Mouse (Mus musculus): ENCODE results near the gene Zic5. TPM values are rescaled to one million over a fixed set of nuclear protein-coding genes. Genes with fewer than 3 reads are reported as not detected.

Zic5 gene
- total and polyA plus RNA-seq, 3 experiments: not detected

DNA sequence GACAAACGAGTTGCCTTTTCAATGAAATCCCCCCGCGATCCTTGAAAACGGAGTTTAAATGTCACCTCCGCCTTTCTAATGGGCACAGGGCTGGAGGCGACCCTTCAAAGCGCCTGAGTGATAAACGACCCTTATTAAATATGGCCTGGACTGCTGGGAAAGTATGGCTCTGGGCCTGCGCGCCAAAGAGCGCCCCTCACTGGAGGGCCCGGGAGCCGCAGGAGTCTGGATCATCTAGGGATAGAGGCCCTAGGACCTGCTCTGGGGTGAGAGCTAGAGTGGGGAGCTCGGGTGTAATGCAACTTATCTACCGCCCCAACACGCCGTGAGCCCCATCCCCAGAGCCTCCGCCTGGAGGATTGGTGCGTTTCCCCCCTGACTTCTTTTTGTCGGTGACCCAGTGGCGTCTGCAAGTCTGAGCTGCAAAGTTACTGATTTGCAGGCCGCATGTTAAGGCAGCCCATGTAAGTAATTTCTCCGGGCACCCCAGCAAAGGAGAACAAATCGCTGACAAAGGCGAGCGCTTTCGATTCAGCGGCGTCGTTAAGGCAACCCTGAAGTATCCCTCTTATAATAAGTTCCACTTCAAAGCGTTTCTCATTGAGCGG lies 12.0 kb downstream of the Zic5 start:
- no peak for TF ChIP-seq EP300 (IDR thresholded peaks at IDR 0.05; ENCODE audit: insufficient read depth, low read depth, low read length)
- 0 out of 2 replicates have a peak, but pooled peaks have one; percentile 2 for TF ChIP-seq CTCF (IDR thresholded peaks at IDR 0.05)
- Histone ChIP-seq H3K9ac (ENCODE audit: low read depth, low read length) (no peak overlapping the region), H3K36me3 (ENCODE audit: control insufficient read depth, insufficient read depth, low read length) (no peaks in the 10 kb centered on the region), H3K4me3 (no peak overlapping the region), H3K79me2 (replicated peaks; ENCODE audit: control insufficient read depth, insufficient read depth, low read length) (no peaks in the 10 kb centered on the region), H3K27ac (no peak overlapping the region), H3K27me3 (ENCODE audit: control insufficient read depth, insufficient read depth, low read length) (peaks cover 17% of the 10 kb centered on the region), H3K4me1 (ENCODE audit: control insufficient read depth, insufficient read depth, low read length) (no peaks in the 10 kb centered on the region)
- WGBS: 19% methylated on average over 32 of the region's 32 CpGs
- DNase-seq: no peak
- intact Hi-C loops (cut with DNase I): no loop called here

DNA sequence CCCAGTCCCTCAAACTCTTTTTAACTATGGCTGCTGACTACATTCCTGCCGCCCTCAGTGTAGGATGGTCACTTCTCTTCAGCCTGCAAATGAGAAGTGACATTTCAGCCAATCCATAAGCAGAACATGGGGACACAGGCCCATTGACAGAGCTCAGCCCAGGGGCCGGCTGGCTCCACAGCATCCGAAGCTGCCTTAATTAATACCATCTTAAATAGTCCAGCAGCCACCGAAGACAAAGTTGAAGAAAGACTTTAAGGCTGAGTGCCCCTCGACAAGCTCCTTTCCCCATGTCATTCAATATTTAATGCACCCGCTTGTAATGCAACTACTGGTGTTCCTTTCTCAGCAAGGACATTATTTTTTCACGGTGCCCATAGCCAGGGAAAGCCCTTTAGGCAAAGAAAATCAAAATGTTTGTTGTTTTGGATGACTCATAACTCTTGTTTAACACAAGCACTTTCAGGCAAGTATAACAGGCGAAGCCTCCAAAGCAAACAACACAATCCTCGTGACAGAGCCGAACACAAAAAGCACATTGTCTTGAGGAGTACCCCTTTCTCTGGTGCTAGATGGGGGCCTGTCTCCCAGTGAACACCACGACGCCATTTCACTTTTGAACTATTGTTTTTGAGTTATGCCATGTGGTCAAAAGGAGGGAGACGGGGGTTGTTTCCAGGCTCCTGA lies 12.6 kb downstream of the Zic5 start:
- DNase-seq: no peak
- H3K27ac ChIP-seq: no peak overlapping the region
- TF ChIP-seq CTCF (IDR thresholded peaks at IDR 0.05) (no peak), EP300 (IDR thresholded peaks at IDR 0.05; ENCODE audit: insufficient read depth, low read depth, low read length) (no peak), POLR2A (IDR thresholded peaks at IDR 0.05; ENCODE audit: insufficient read depth, low read depth, low read length) (no peak)
- peaks cover 17% of the 10 kb centered on the region for H3K27me3 ChIP-seq (ENCODE audit: control insufficient read depth, insufficient read depth, low read length)
- intact Hi-C loops (cut with DNase I): no loop called here
- H3K4me1 ChIP-seq (ENCODE audit: control insufficient read depth, insufficient read depth, low read length): no peaks in the 10 kb centered on the region
- no peak overlapping the region for H3K4me3 ChIP-seq
- H3K36me3 ChIP-seq (ENCODE audit: control insufficient read depth, insufficient read depth, low read length): no peaks in the 10 kb centered on the region
- 63% methylated on average over 13 of the region's 13 CpGs for WGBS
- H3K9ac ChIP-seq (ENCODE audit: low read depth, low read length): no peak overlapping the region
- H3K79me2 ChIP-seq (replicated peaks; ENCODE audit: control insufficient read depth, insufficient read depth, low read length): no peaks in the 10 kb centered on the region

DNA sequence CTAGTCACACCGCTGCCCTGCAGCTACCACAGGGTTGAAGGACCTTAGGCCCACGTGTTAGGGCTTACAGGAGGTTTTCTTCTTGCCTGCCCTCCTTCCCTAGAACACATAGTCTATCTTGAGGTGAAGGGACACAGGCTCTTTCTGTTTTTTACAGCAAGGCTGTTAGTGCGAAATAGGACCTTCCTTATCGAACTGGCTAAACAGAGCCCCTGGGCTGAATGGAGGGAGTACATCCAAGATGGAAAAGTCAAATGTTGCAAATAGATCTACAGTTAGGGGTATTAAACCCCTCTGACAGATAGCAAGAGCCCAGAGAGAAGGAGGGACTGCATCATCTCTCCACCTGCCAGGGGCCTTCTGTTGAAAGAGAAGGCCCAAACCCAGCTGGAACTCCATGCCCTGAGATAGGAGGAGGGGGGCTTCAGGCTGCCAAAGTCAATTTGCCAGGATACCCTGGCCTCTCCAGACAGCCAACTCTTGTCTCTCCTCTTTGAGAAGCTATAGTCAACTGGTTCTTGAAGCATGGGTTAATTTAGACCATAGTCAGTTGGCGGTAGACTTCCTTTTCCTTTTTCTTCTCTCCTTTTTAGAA lies 13.8 kb downstream of the Zic5 start:
- no peak overlapping the region for H3K4me3 ChIP-seq
- no peaks in the 10 kb centered on the region for H3K79me2 ChIP-seq (replicated peaks; ENCODE audit: control insufficient read depth, insufficient read depth, low read length)
- intact Hi-C loops (cut with DNase I): no loop called here
- 74% methylated on average over 5 of the region's 5 CpGs for WGBS
- TF ChIP-seq POLR2A (IDR thresholded peaks at IDR 0.05; ENCODE audit: insufficient read depth, low read depth, low read length) (no peak), EP300 (IDR thresholded peaks at IDR 0.05; ENCODE audit: insufficient read depth, low read depth, low read length) (no peak), CTCF (IDR thresholded peaks at IDR 0.05) (no peak)
- H3K9ac ChIP-seq (ENCODE audit: low read depth, low read length): no peak overlapping the region
- H3K4me1 ChIP-seq (ENCODE audit: control insufficient read depth, insufficient read depth, low read length): no peaks in the 10 kb centered on the region
- no peak for DNase-seq
- H3K27ac ChIP-seq: no peak overlapping the region
- no peaks in the 10 kb centered on the region for H3K36me3 ChIP-seq (ENCODE audit: control insufficient read depth, insufficient read depth, low read length)
- peaks cover 17% of the 10 kb centered on the region for H3K27me3 ChIP-seq (ENCODE audit: control insufficient read depth, insufficient read depth, low read length)

DNA sequence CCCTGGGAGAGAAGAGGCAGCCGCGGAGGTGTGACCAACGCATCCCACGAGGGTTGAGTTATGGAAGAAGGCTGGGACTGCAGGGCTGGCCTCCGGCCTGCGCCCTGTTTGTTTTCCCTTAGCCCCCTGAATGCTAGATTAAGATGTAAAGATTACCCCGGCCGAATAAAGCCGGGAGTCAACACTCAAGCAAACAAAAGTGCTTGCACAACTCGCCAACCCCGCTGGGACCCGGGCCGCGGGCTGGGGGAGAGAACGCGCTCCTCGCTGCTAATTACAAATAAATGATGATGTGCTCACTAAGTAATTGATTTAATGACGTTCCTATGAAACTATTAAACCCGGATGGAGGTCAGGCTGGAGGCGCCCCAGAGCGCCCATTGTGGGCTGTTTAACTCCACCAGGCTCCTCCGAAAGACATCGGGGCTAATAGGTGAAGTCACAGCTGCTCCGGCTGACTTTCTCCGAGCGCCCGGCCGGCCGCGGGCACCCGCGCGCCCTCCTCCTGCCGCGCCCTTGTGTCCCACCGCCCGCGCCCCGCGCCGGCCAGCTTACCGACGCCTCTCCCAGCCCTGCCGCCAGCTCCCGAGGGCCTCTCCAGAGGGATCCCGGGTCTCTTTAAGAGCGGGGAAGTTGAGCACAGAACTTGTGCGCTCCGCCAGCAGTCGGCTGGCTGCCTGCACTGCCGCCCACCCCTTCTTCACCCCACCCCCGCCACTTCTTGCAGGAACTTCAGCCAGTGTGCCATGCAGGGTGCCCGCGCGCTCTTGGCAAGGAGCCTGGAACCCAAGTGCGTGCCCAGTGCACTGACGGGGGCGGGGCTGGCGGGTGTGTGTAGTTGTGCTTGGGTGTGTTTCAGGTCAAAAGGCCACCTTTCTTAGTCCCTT lies 14.7 kb downstream of the Zic5 start, which contains the start of gene Gm5089:
Gm5089 (minus strand) TSS at position 620 of the 887 bp plus-strand sequence.
- H3K4me3 ChIP-seq: peak within 1 kb of the TSS; percentile 30
- peak; percentile 34 to 39 for DNase-seq
- H3K36me3 ChIP-seq (ENCODE audit: control insufficient read depth, insufficient read depth, low read length): no peaks in the 10 kb centered on the region
- no peak within 1 kb of the TSS for H3K27ac ChIP-seq
- 2% methylated on average over 59 of the region's 59 CpGs for WGBS
- H3K27me3 ChIP-seq (ENCODE audit: control insufficient read depth, insufficient read depth, low read length): peaks cover 15% of the 10 kb centered on the region
- intact Hi-C loops (cut with DNase I): no loop called here
- TF ChIP-seq POLR2A (IDR thresholded peaks at IDR 0.05; ENCODE audit: insufficient read depth, low read depth, low read length) (no peak), EP300 (IDR thresholded peaks at IDR 0.05; ENCODE audit: insufficient read depth, low read depth, low read length) (no peak), CTCF (IDR thresholded peaks at IDR 0.05) (no peak)
- no peaks in the 10 kb centered on the region for H3K79me2 ChIP-seq (replicated peaks; ENCODE audit: control insufficient read depth, insufficient read depth, low read length)
- H3K9ac ChIP-seq (ENCODE audit: low read depth, low read length): no peak within 1 kb of the TSS
- no peaks in the 10 kb centered on the region for H3K4me1 ChIP-seq (ENCODE audit: control insufficient read depth, insufficient read depth, low read length)

DNA sequence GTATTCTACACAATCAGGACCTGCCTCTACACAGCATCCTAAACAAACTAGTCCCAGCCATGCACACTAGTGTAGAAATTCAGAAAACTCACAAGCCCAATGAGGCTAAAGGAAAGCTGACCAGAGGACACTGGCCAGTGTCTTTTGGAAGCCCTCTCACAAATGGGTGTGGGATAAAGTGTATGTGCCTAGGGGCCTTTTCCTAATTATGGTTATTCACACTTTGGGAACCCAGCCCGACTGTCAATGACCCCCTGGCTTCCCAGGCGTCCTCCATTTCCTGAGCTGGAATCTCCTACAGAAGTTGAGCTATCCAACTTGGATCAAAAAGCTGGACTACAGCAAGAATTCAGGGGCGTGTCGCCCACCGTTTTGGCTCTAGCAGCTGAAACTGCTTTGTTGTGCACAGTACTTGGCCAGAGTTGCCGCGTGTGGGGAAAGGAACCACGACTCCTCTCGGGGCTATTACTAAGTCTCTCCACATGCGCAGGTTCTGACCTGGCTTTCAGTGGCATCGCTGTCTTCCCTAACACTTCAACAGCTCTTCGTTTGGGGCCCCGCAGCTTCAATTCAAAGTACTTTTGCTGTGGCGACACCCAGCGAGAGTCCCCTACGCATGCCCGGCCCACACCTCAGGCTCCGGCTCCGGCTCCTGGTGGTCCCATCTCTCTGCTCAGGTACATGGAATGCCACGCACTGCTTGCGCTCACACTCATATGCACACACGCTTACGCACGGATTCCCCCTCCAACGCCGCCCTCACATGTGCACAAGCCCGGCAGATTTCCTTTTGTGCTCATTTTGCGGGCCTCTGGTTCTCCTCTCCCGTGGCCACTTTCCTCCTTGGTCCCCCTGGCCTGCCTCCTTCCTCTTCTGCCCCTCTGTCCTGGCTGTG lies 15.6 kb downstream of the Zic5 start:
- no peaks in the 10 kb centered on the region for H3K4me1 ChIP-seq (ENCODE audit: control insufficient read depth, insufficient read depth, low read length)
- no peak overlapping the region for H3K4me3 ChIP-seq
- intact Hi-C loops (cut with DNase I): no loop called here
- 5% methylated on average over 29 of the region's 29 CpGs for WGBS
- H3K27me3 ChIP-seq (ENCODE audit: control insufficient read depth, insufficient read depth, low read length): peaks cover 15% of the 10 kb centered on the region
- TF ChIP-seq EP300 (IDR thresholded peaks at IDR 0.05; ENCODE audit: insufficient read depth, low read depth, low read length): no peak
- TF ChIP-seq CTCF (IDR thresholded peaks at IDR 0.05): no peak
- no peak for TF ChIP-seq POLR2A (IDR thresholded peaks at IDR 0.05; ENCODE audit: insufficient read depth, low read depth, low read length)
- H3K79me2 ChIP-seq (replicated peaks; ENCODE audit: control insufficient read depth, insufficient read depth, low read length): no peaks in the 10 kb centered on the region
- H3K36me3 ChIP-seq (ENCODE audit: control insufficient read depth, insufficient read depth, low read length): no peaks in the 10 kb centered on the region
- DNase-seq: no peak
- no peak overlapping the region for H3K9ac ChIP-seq (ENCODE audit: low read depth, low read length)
- H3K27ac ChIP-seq: no peak overlapping the region

All from heart, adult 2 months (tissue).